Mouse (Mus musculus) adrenal gland, adult 2 months (tissue): ENCODE data around the gene Itga2b. TPM values are rescaled to one million over a fixed set of nuclear protein-coding genes. Genes with fewer than 3 reads are reported as not detected.
A peak's percentile ranks its signal among the peaks of the same experiment; 100 is the strongest.

Experiments used
- DNase-seq: peaks from one replicate; pipeline ENCODE4 v3.0.0; 2021
- polyA plus RNA-seq: library from polyadenylated mRNA; depleted of rRNA; stranded (reverse); fragments of >200 nt; gene quantifications from 2 replicates; pipeline ENCODE4 v1.2.3, GENCODE M21; 2012
- total RNA-seq, 2 experiments: library from RNA; stranded (reverse); gene quantifications; 2 replicates each; pipeline ENCODE4 v1.2.3; 2021

The Itga2b gene
- total and polyA plus RNA-seq, 3 experiments: 2.5 to 6.6 (median 4.1) TPM

DNA sequence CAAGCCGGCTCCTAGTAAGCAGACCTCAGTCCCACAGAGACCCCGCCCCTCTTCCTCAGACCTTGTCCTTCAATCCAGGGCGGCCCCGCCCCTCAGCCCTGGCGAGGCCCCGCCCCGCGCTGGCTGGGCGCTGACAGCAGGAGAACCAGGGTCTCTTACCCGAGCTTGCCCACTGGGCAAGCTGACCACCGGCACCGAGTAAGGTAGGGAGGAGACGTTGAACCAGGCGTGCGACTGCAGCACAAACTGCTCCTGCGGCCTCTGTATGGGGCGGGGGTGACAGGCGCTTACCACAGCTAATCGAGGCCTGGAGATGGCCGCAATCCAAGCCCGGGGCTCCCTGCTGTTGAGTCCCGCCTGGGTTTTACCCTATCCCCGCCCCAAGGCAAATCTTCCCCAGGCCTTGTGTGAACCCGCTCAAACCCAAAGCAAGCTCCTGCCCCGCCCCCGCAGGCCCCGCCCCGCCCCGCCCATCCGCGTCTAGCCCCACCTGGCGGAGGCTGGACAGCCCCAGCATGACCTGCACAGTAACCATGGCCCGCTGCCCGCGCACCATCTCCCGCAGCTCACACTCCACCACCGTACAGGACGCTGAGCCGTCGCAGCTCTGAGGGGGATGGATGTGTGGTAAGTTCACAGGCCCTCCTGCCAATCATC, 14.1 kb downstream of the Itga2b start:
- DNase-seq: peak; percentile 86

DNA sequence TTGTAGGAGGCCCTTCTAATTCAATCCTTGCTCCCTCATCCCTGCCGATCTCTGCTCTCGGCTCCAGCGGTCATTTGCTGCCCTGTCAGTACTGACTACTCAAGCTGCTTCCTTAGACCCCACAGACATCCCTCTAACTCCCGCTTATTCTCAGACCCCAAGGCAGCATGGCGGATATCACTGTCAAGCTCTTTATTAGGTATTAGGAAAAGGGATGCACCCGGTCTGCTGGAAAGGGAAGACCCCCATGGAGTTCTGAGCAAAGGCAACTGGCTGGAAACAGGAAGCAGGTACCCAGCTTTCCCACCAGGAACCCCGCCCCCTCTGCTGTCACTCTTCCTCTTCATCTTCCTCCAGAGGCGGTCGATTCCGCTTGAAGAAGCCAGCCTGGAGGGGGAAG, 16.8 kb downstream of the Itga2b start:
- no peak for DNase-seq

DNA sequence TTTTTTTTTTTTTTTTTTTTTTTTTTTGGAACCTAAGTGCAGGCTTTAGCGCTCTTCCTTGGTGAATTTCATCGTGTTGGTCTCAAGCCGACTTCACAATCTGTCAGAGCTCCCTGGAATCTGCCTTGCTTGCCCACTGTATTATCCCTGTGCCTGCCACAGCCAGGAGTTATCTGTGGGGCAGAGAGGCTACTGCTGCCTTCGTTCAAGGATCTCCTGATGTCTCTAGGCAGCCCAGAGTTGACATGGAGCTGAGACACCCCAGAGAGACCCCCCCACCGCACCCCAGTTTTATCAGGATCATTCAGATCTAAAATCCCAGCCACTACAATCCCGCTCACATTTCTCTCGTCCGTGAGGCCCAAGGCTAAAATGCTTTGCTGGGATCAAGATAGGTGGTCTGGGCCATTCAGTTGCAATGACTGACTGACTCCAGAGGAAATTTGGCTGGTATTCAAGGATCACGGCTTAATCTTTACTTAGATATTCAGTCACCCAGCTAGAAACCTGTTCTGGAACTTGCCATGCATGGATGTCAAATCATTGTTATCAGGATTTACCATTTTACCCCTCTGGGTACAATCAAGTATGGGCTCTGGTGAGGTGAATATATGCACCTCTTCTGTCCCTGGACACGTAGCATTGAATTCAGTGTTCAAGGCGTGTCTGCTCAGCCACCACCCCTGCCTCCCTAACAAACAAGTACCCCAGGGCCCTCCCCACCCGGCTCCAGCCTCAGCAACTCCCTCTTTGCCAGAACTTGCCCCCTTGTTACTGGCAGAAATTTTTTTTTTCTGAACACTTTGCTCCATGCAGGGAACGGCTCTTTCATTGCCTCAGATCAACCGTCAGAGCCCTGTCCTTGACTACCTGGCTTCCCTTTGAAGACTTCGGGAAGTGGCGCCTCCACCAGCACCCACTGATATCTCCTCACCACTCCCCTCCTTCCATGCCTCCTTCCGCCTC, 20.6 kb downstream of the Itga2b start:
- DNase-seq: no peak

DNA sequence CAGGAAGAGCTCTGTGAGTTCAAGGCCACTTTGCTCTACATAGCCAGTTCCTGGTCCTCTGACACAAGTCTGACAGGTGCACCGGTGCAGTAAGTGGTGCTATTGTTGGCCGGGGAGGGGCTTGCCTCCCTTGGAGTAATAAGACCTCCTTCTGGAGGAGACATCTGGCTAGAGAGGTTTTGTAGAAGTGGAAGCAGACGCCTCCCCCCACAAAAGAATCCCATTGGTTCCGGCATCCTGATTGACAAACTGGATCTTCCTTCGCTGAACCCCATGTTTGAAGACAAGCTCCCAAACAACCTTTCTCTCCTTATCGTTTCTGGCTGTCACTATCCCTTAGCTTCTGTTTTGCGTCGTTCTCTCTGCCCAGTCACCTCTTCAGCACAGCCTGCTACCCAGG, 21.6 kb downstream of the Itga2b start:
- no peak for DNase-seq

DNA sequence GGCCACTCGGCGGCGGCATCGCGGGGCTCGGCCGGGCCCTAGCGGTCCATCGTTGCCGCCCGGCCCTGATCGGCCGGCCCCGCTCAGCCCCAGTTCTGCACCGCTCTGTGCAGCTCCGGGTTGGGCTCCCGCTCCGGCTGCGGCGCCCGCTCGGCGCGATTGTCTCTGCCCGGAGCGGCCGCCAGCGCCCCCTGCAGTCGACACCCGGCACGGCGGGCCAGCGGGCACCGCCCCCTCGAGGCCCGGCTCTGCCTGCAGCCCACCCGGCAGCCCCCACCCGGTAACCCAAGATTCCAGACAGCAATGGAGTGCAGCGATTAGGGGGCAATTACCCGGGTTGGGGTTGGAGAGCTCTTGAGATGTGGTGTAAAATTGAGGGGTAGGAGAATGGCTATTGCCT, 22.4 kb downstream of the Itga2b start, which contains the start of gene Fam171a2:
Gene Fam171a2 (minus strand): TSS at position 186 of the 400 bp plus-strand sequence.
- peak; percentile 80 for DNase-seq

DNA sequence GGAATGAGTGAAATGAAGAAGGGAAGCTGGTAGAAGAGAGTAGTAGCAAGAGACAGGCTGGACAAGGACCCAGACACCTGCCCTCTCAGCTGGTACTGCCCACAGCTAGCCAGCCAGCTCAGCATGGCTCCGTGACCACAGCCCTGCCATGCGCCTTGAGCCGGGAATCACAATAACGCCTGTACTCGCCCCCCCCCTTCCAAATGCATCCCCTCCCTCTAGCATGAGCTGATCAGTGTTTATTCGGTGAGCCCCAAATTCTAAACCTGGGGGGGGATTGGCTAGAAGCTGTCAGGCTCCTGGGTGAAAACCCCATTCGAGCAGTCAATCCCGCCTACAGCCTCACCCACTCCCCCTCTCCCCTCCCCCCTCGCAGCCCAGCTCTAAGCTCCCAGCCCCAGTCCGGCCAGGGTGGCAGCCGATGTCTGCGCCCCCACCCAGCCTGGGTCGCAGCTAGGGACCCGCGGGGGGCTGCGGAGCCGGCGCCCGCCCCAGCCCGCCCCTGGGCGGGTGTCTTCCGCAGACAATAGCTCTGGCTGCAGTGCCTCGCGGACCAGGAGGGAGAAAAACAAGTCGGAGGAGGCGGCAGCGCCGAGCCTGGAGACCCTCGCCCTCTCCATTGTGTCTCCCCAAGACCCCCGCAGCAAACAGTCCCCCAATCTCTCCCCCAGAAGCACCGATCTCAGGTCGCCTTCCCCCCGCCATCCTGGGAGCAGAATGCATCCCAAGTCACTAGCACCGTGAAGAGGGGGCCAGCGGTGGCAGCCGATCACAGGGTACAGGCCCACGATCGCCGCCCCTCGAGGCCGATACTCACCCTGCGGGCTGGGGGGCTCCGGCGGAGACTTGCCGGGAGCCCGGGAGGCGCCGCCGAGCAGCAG, 23.1 kb downstream of the Itga2b start:
- no peak for DNase-seq

DNA sequence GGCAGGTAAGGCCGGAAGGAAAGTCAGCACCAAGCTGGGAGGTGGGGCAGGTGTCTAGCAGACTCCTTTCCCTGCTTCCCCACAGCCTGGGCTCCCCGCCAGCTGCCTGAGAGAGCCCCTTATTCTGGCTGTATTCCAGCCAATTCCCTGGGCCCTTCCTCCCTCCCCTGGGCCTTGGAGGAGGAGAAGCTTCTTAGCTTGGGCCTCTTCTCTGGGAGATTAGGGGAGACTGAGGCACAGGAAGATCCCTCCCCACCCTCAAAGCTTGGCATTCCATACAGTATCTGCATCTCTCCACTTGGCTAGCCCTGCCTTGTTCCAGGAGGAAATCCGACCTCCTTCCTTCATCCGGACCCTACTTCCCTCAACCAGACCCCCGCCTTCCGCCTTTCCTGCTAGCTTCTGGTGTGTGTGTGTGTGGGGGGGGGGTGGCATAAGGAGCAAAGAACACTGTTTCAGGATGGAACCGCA, 24.0 kb downstream of the Itga2b start:
- DNase-seq: no peak

DNA sequence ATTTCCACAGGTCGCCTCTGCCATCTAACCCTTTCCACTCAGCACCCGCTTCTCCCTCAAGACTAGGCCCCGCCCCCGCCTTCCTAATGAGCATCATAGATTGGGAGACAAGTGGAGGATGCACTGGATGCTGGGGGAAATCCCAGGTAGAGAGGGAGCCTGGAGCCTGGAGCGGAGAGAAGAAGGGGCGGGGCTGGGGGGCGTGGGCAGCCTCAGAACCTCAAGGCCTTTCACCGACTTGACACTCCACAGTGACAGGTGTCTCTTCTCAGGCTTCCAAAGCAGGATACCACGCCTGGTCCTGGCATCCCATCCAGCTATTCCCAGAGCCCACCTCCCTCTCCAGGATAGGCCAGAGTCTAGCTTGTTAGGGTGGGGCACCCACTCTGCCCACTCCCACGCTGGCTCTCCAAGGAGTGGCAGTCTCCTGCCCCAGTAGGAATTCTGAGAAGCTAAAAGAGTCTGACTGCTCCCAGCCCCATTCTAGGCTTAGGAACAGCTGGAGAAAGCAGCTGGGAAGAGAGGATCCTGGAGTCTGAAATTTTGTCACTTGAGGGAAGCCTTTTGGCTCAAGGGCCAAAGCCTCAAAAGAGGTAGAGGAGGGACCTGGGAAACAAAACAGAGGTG, 24.5 kb downstream of the Itga2b start:
- no peak for DNase-seq

DNA sequence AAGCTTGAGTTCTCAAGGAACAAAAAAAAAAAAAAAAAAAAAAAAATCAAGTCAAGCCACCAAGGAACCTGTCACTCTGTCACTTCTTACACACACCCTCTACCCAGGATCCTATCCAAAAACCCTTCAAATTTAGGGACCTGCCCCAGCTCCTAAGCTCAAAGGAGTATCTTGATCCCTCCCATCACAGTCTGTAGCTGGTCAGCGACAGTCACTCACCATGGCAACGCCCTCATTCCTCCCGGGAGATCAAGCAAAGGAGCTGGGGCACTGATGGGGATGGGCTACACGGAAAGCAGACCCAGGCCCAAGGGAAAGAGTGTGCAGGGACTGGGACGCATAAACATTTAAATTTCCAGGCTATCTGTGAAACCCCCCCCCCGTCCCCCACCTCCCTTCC, 25.1 kb downstream of the Itga2b start:
- DNase-seq: no peak

DNA sequence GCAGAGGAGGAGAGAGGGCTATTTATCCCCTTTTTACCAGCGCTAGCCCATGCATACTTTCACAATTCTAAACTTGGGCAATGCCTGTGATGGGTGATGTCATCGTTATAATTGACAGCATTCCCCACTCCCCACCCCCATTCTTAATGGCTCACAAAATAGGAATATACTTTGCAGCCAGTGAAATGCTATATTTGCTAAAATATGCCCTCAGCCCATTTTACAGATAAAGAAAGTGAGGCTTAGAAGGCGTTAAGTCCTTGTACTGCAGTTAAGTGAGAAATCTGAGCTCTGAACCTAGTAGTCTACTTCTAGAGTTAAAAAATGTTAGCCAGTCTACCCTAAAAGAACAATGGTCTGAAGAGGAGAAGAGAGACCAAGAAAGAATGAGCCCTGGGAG, 25.6 kb downstream of the Itga2b start:
- DNase-seq: no peak

DNA sequence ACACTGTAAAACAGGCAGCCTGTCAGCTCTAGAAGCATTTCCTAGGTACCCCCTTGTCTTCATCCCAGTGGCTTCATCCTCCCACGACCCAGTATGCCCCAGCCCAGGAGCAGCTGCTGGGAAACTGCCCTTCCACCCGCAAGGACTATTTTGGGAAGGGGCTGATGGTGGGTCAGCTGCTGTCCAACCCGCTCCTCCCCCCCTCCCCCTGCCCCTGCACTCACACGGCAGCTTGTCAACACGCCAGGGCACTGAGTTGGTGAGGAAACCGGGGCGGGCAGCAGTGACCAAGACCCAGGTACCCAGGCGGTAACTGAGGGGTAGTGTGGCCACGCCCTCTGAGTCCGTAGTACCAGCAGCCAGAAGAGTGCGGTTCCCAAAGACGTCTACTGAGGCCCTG, 26.2 kb downstream of the Itga2b start:
- DNase-seq: no peak

DNA sequence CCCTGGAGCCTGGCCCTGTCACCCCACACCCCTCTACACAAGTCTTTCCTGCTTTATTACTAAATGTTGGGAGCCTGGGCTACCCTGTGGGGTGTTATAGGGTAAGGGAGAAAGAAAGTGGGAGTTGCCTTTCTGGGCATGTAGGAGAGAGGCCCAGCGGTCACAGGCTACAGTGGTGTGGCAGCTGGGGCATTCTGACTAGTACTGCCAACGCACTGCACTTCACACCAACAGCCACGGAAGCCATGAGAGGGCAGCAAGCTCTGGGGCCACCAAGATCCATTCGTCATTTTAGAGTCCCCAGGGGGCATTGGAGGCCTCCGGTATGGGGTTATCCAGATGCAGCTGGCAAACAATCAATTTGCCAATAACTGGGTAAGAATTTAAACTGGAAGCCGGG, 27.8 kb downstream of the Itga2b start:
- DNase-seq: no peak

DNA sequence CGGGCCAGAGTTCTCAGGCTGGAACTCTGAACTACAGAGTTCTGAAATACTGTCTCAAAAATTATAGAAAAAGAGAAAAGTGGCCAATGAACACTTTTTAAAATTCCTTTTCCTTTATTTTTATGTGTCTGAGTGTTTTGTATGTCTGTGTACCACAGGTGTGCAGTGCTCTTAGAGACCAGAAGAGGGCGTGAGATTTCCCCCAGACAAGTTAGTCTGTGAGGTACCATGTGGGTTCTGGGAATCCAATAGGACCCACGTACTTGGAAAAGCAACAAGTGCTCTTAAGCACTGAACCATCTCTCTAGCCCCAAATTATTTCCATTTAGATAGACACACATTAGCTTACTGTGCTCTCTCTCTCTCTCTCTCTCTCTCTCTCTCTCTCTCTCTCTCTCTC, 28.5 kb downstream of the Itga2b start:
- DNase-seq: no peak

DNA sequence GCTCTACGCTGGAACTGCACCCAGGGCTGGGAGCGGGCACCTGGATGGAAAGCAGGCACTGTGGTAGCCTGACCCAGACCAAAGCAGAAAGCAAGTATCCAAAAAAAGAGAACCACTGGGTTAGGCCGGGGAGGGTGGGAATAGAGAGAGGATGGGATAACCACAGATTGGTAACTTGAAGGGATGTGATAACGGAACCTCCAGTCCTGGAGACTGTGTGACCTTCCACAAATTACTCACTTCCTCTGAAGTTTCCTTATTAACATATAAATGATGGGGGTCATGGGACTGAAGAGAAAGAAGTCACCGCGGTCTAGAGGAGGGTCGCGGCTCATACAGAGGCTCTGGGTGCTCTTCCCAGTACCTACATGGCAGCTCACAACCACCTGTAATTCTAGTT, 29.7 kb downstream of the Itga2b start:
- no peak for DNase-seq

DNA sequence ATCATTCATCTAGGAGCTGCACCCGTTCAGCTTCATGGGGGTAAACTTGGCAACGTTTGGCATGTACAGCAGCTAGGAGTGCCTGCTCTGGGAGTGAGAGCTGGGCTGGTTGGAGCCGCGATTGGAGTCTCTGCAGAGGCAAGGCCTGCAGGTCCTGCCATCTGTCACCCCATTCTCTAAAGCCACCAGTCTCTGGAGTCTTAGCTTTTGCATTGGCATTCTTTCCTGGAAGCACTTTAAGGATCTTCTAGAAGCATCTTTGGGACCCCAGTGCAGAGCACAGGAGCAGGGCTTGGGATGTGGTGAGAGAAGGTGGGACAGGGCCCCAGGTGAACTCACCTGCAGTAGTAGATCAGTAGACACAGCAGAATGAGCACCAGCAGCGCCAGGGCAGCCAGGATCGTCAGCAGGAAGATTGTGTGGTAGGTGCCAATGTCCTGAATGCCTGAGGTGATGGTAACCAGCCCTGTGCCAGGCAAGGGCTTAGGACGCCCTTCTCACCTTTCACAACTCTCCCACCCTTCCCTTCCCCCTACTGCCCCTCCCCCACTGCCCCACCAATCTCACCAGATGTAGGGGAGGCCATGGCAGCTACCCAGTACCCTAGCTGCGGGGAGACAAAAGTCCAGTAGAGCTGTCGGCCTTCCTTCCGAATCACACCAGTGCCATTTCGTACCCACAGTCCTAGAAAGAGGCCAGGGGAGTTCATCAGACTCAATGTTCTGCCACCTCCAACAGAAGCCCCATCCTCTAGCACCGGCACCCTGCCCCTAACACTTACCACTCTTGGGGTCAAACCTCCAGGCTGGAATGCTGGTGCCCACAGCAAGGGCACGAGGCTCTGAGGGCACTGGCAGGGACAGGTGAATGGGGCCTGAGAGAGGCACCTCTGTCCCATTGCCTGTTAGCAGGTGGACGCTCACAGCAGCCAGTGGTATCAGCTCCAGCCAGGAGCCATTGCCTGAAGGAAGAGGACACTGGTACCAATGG, 30.5 kb downstream of the Itga2b start:
- DNase-seq: no peak

DNA sequence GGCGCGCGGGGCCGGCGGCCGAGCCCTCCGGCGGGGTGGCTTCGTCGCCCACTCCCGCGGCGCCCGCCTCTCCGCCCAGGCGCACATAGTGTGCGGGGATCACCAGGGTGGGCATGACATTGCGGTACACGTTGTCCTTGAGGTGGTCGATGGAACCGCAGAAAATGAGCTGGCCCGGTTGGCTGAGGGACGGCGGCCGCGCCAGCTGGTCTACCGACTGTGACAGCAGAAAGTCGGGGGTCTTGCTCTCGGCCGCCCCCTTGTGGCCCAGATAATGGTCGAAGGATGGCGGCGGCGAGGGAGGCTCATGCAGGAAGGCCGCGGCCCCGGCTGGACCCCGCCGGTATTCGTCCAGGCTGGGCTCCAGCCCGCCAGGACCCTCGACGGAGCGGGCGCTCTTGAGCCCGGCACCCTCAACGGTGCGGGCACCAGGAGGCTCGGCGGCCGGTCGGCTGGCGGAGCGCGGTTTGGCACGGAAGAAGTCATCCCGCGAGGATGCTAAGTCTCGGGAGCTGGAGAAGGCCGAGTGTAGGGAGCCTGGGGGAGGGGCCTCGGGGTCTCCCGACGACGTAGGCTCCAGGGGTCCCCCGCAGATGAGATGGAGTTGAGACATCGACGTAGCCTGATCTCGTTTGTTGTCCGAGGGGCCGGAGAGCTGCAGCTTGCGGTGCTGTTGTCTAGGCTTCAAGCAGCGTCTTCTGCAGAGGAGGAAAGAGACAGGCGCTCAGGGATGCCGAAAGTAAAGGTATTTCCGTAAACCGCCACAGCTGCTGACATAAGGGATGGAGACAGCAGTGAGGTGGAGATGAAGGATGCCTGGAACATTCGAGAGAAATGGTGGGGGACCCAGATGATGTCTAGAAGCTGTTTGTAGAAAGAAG, 31.5 kb downstream of the Itga2b start:
- peak; percentile 88 for DNase-seq

DNA sequence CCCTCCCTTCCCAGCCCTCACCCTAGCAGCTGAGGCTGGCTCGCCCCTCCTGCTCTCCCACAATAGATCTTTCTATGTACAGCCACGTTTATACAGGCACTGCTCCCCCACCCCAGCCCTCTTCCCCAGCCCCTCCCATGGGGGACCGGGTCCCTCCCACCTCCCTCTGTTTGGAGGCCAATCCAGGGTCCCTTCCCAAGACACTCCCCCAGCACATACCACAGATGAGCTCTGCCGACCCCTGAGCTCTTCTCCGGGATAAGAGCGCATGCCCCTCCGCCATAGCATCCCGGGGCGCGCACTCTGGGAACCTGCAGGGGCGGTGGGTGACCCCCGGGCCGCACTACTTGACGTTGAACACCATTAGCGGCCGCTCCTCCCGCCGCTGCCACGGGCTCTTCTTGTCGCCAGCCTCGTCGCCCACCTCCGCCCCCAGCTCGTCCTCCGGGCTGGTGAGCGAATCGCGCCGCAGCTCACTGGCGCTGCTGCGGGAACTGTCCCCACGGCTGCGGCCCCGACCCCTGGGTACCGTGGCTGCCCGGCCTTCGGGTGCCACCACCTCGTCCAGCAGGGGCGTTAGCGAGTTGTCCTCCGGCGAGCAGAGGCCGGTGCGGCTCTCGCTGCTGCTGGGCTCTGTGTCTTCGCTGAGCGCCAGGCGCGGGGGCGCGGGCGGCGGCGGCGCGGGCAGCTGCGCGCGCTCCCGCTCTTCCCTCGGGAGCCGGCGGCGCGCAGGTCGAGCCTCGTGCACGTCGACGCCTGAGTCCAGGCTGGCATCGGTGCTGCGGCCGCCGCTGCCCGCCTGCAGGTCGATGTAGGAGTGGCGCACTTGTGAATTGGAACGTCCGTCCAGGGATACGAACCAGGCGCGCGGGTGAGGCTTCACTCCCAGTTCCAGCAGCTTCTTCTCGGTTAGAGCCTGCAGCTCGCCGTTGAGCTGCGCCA, 32.5 kb downstream of the Itga2b start:
- peak; percentile 89 for DNase-seq

DNA sequence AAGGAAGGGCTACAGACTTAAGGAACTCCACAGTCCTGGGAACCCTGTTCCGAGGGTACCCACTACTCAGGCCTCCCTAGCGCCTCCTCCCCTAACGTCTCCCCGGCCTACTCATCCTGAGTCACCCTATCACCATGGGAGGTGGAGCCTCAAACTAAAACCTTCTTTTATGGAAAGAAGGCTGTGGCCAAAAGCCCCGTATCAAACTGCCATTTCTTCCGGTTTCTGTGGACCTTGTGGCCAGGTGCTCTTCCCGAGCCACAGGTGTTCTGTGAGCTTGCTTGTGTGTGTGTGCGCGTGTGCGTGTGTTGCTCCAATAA, 33.5 kb downstream of the Itga2b start:
- DNase-seq: peak; percentile 71
